Mouse (Mus musculus): Measurements from ENCODE around the gene Olfr743. TPM values are rescaled to one million over a fixed set of nuclear protein-coding genes. Genes with fewer than 3 reads are reported as not detected.
"Not testable (repeated sequence)": the region's sequence is repeated elsewhere in the genome, so short reads cannot be mapped to it uniquely, and the experiment has no call there.

The Olfr743 gene
- not detected in 2 replicates for polyA plus RNA-seq (2015; fragmentation: Nextera tagmentation; extraction: Ambion mirVana)

- Histone ChIP-seq H3K36me3 (no peaks in the 10 kb centered on the region), H3K9ac (no peak within 1 kb of the TSS), H3K4me3 (replicated peaks) (no peak within 1 kb of the TSS), H3K4me2 (no peak within 1 kb of the TSS), H3K9me3 (replicated peaks) (no peaks in the 10 kb centered on the region), H3K27ac (no peak within 1 kb of the TSS), H3K4me1 (no peaks in the 10 kb centered on the region), H3K27me3 (no peaks in the 10 kb centered on the region)
- no peak for ATAC-seq (replicated peaks; ENCODE audit: low FRiP score)
Observed at GRCm38 (mm10) chr14:50521539-50521938, at the start of gene Olfr743. Gene Olfr743, plus strand, starts transcription at chr14:50521839.

GRCm38 (mm10) chr14:50472438-50472837 is 49.2 kb upstream of the Olfr743 start, which contains the start of gene Olfr741:
Gene Olfr741, plus strand, starts transcription at chr14:50472738.
- ATAC-seq (replicated peaks; ENCODE audit: low FRiP score): no peak
- H3K9ac ChIP-seq: no peak within 1 kb of the TSS
- 76% methylated on average over 2 of the region's 2 CpGs for whole genome bisulfite sequencing
- H3K4me3 ChIP-seq (replicated peaks): no peak within 1 kb of the TSS
- no peaks in the 10 kb centered on the region for H3K36me3 ChIP-seq
- no peaks in the 10 kb centered on the region for H3K9me3 ChIP-seq (replicated peaks)
- H3K27ac ChIP-seq: no peak within 1 kb of the TSS
- no peak within 1 kb of the TSS for H3K4me2 ChIP-seq
- no peaks in the 10 kb centered on the region for H3K4me1 ChIP-seq
- no peaks in the 10 kb centered on the region for H3K27me3 ChIP-seq

- no peak for ATAC-seq (replicated peaks; ENCODE audit: low FRiP score)
- Histone ChIP-seq H3K4me3 (replicated peaks) (no peak overlapping the region), H3K27me3 (no peaks in the 10 kb centered on the region), H3K27ac (no peak overlapping the region), H3K9me3 (replicated peaks) (no peaks in the 10 kb centered on the region), H3K36me3 (no peaks in the 10 kb centered on the region), H3K9ac (no peak overlapping the region), H3K4me2 (no peak overlapping the region), H3K4me1 (no peaks in the 10 kb centered on the region)
- 70% methylated on average over 2 of the region's 2 CpGs for WGBS
Observed at GRCm38 (mm10) chr14:50478406-50478805, 43.2 kb upstream of the Olfr743 start.

GRCm38 (mm10) chr14:50503300-50503699 is 18.3 kb upstream of the Olfr743 start, which contains the start of gene Olfr742:
Gene Olfr742, plus strand, starts transcription at chr14:50503600.
- no peaks in the 10 kb centered on the region for H3K4me1 ChIP-seq
- H3K9me3 ChIP-seq (replicated peaks): no peaks in the 10 kb centered on the region
- H3K4me3 ChIP-seq (replicated peaks): no peak within 1 kb of the TSS
- whole genome bisulfite sequencing: 66% methylated on average over 2 of the region's 2 CpGs
- H3K4me2 ChIP-seq: no peak within 1 kb of the TSS
- H3K9ac ChIP-seq: no peak within 1 kb of the TSS
- no peak within 1 kb of the TSS for H3K27ac ChIP-seq
- H3K27me3 ChIP-seq: no peaks in the 10 kb centered on the region
- no peak for ATAC-seq (replicated peaks; ENCODE audit: low FRiP score)
- no peaks in the 10 kb centered on the region for H3K36me3 ChIP-seq

- 86% methylated on average over 2 of the region's 2 CpGs for WGBS
- no peaks in the 10 kb centered on the region for H3K9me3 ChIP-seq (replicated peaks)
- H3K9ac ChIP-seq: no peak overlapping the region
- no peak overlapping the region for H3K27ac ChIP-seq
- no peak overlapping the region for H3K4me2 ChIP-seq
- no peaks in the 10 kb centered on the region for H3K27me3 ChIP-seq
- H3K36me3 ChIP-seq: no peaks in the 10 kb centered on the region
- H3K4me3 ChIP-seq (replicated peaks): no peak overlapping the region
- no peak for ATAC-seq (replicated peaks; ENCODE audit: low FRiP score)
- H3K4me1 ChIP-seq: no peaks in the 10 kb centered on the region
Observed at GRCm38 (mm10) chr14:50552734-50553133, 31.1 kb downstream of the Olfr743 start.

DNA sequence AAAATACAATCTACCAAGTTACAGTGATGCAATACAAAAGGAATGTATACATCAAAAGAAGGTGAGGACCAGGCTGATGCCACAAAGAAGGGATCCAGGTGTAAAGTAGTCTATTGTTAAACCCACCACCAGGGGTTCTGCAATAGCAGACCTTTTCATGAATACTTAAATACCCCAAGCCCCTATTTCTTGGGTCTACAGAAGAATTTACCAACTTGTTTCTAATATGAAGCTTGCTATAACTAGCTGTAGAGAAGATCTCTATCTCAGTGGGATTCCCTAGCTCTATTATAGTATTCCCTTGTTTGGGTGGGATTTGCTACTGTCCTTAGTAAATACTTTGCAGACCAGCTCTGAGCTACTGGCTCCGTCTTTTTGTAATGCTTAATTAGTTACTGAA is 51.4 kb downstream of the Olfr743 start:
- not testable (repeated sequence) for H3K27ac ChIP-seq; H3K9me3 ChIP-seq (replicated peaks); H3K4me1 ChIP-seq; ATAC-seq (replicated peaks; ENCODE audit: low FRiP score); H3K4me2 ChIP-seq; H3K9ac ChIP-seq; H3K36me3 ChIP-seq; H3K27me3 ChIP-seq; H3K4me3 ChIP-seq (replicated peaks)
- 73% methylated on average over 1 of the region's 1 CpGs for WGBS

Other genes with a start within 250 kb of the Olfr743 start
- gene Olfr732, start 237.6 kb upstream of the Olfr743 start, polyA plus RNA-seq (2015; fragmentation: Nextera tagmentation; extraction: Ambion mirVana): not detected in 2 replicates
- not detected in 2 replicates for gene Olfr733, start 220.3 kb upstream of the Olfr743 start, polyA plus RNA-seq (2015; fragmentation: Nextera tagmentation; extraction: Ambion mirVana)
- not detected in 2 replicates for gene Olfr734, start 195.1 kb upstream of the Olfr743 start, polyA plus RNA-seq (2015; fragmentation: Nextera tagmentation; extraction: Ambion mirVana)
- gene Olfr735, start 173.0 kb upstream of the Olfr743 start, polyA plus RNA-seq (2015; fragmentation: Nextera tagmentation; extraction: Ambion mirVana): not detected in 2 replicates
- not detected in 2 replicates for gene Tlr11, start 163.9 kb upstream of the Olfr743 start, polyA plus RNA-seq (2015; fragmentation: Nextera tagmentation; extraction: Ambion mirVana)
- gene Olfr736, start 140.7 kb upstream of the Olfr743 start, polyA plus RNA-seq (2015; fragmentation: Nextera tagmentation; extraction: Ambion mirVana): not detected in 2 replicates
- not detected in 2 replicates for gene Olfr738, start 114.3 kb upstream of the Olfr743 start, polyA plus RNA-seq (2015; fragmentation: Nextera tagmentation; extraction: Ambion mirVana)
- not detected in 2 replicates for gene Olfr739, start 103.2 kb upstream of the Olfr743 start, polyA plus RNA-seq (2015; fragmentation: Nextera tagmentation; extraction: Ambion mirVana)
- not detected in 2 replicates for gene Olfr740, start 76.3 kb upstream of the Olfr743 start, polyA plus RNA-seq (2015; fragmentation: Nextera tagmentation; extraction: Ambion mirVana)
- gene Olfr741, start 49.1 kb upstream of the Olfr743 start, polyA plus RNA-seq (2015; fragmentation: Nextera tagmentation; extraction: Ambion mirVana): not detected in 2 replicates
- not detected in 2 replicates for gene Olfr742, start 18.2 kb upstream of the Olfr743 start, polyA plus RNA-seq (2015; fragmentation: Nextera tagmentation; extraction: Ambion mirVana)
- not detected in 2 replicates for gene Olfr744, start 93.0 kb downstream of the Olfr743 start, polyA plus RNA-seq (2015; fragmentation: Nextera tagmentation; extraction: Ambion mirVana)
- gene Olfr745, start 117.5 kb downstream of the Olfr743 start, polyA plus RNA-seq (2015; fragmentation: Nextera tagmentation; extraction: Ambion mirVana): not detected in 2 replicates
- gene Olfr746, start 125.2 kb downstream of the Olfr743 start, polyA plus RNA-seq (2015; fragmentation: Nextera tagmentation; extraction: Ambion mirVana): not detected in 2 replicates
- not detected in 2 replicates for gene Olfr747, start 171.4 kb downstream of the Olfr743 start, polyA plus RNA-seq (2015; fragmentation: Nextera tagmentation; extraction: Ambion mirVana)
- not detected in 2 replicates for gene Olfr748, start 185.5 kb downstream of the Olfr743 start, polyA plus RNA-seq (2015; fragmentation: Nextera tagmentation; extraction: Ambion mirVana)
- not detected in 2 replicates for gene Olfr749, start 223.3 kb downstream of the Olfr743 start, polyA plus RNA-seq (2015; fragmentation: Nextera tagmentation; extraction: Ambion mirVana)